ENCODE assay signal across 12 mouse cellular contexts in genomic region chr11:72751956-72752355, GRCm38 (mm10). TPM values are rescaled to one million over a fixed set of nuclear protein-coding genes. Genes with fewer than 3 reads are reported as not detected.
A peak's percentile ranks its signal among the peaks of the same experiment; 100 is the strongest.
DNase-seq lines count a peak whose midpoint lies in the region; ATAC-seq and TF ChIP-seq lines count a peak whose summit lies in the region.
"Had no signal": no experiment of that assay in that cellular context is flagged by ENCODE, and none has a peak within 500 bp of the region (broad histone marks: within the 10 kb centered on the region; RNA-seq: fewer than 3 reads in every experiment).

No protein-coding gene starts in this region.

- WGBS in heart, embryonic 12.5 days = 51% methylated on average over 2 of the region's 2 CpGs

- no peak overlapping the region for H3K9ac ChIP-seq in heart, embryonic 12.5 days
- H3K9ac ChIP-seq: heart, embryonic 15.5 days; limb, embryonic 12.5 days; midbrain, embryonic 15.5 days had no signal

- no peak overlapping the region for H3K4me3 ChIP-seq in heart, embryonic 12.5 days
- H3K4me3 ChIP-seq in embryonic fibroblast, embryonic 13.5 days (ENCODE audit: insufficient read depth, low read length) = no peak overlapping the region
- H3K4me3 ChIP-seq: heart, embryonic 15.5 days; limb, embryonic 12.5 days; midbrain, embryonic 15.5 days had no signal

- no peaks in the 10 kb centered on the region for H3K9me3 ChIP-seq in heart, embryonic 12.5 days (replicated peaks)
- H3K9me3 ChIP-seq: heart, embryonic 15.5 days; limb, embryonic 12.5 days; midbrain, embryonic 15.5 days had no signal

- no peaks in the 10 kb centered on the region for H3K4me1 ChIP-seq in heart, embryonic 12.5 days (replicated peaks)
- H3K4me1 ChIP-seq in embryonic fibroblast, embryonic 13.5 days (ENCODE audit: control insufficient read depth, insufficient read depth, low read length) = peaks cover 4% of the 10 kb centered on the region
- H3K4me1 ChIP-seq: heart, embryonic 15.5 days; limb, embryonic 12.5 days; midbrain, embryonic 15.5 days had no signal

- peaks cover 90% of the 10 kb centered on the region for H3K36me3 ChIP-seq in heart, embryonic 12.5 days

- TF ChIP-seq POLR2A in embryonic fibroblast, embryonic 13.5 days (IDR thresholded peaks at IDR 0.05; ENCODE audit: low read depth, low read length) = no peak

- no peaks in the 10 kb centered on the region for H3K27me3 ChIP-seq in heart, embryonic 12.5 days (replicated peaks)
- H3K27me3 ChIP-seq: heart, embryonic 15.5 days; limb, embryonic 12.5 days; midbrain, embryonic 15.5 days had no signal

- no peak overlapping the region for H3K27ac ChIP-seq in heart, embryonic 12.5 days (ENCODE audit: poor library complexity, severe bottlenecking)
- peak overlapping the region; percentile 80 for H3K27ac ChIP-seq in embryonic fibroblast, embryonic 13.5 days (ENCODE audit: insufficient read depth, low read length)
- H3K27ac ChIP-seq: heart, embryonic 15.5 days; limb, embryonic 12.5 days; midbrain, embryonic 15.5 days had no signal

- no peak for ATAC-seq in heart, embryonic 12.5 days (ENCODE audit: insufficient number of reproducible peaks, low FRiP score)
- peak; percentile 26; the same call in 1 of the 2 replicates for ATAC-seq in neutrophil, adult 5-6 weeks (ENCODE audit: extremely low read depth, insufficient number of reproducible peaks, low FRiP score, poor library complexity, severe bottlenecking)
- ATAC-seq: midbrain, embryonic 15.5 days had no signal

- no peak overlapping the region for H3K4me2 ChIP-seq in heart, embryonic 12.5 days
- H3K4me2 ChIP-seq: heart, embryonic 15.5 days; limb, embryonic 12.5 days; midbrain, embryonic 15.5 days had no signal

- TF ChIP-seq CTCF in embryonic fibroblast, embryonic 13.5 days (IDR thresholded peaks at IDR 0.05; ENCODE audit: borderline replicate concordance, insufficient read depth, low read length) = peak; percentile 34; the same call in 1 of the 2 replicates

- DNase-seq in heart, postnatal 4 days = peak; percentile 21
- peak; percentile 80 for DNase-seq in Muller cell, postnatal 12 days (ENCODE audit: inconsistent ontology term)
- no peak for DNase-seq in urinary bladder, adult 18-20 months (ENCODE audit: low spot score in 2 of 2)
- DNase-seq in kidney, adult 8-10 months = no peak
- DNase-seq: cerebellum, adult 9-11 months; thymus, adult 2 months had no signal

RNA-seq across cellular contexts. Expression of gene Cyb5d2, which starts 44.0 kb away (rescaled TPM):
- 1 to 10 TPM; 6.7 to 7.3 TPM for total RNA-seq in heart, postnatal 4 days (2021)
- 5.5 and 6.3 TPM in 2 replicates for polyA plus RNA-seq in heart, embryonic 12.5 days (2016; fragmentation: Nextera tagmentation; extraction: Ambion mirVana)
- 14.0 and 15.4 TPM in 2 replicates for polyA plus RNA-seq in embryonic fibroblast, embryonic 13.5 days (2011; ENCODE audit: insufficient read length, low read depth, missing spikeins)
- total RNA-seq in neutrophil, adult 5-6 weeks (2017) = 12.7 and 12.9 TPM in 2 replicates

RNA-seq across cellular contexts. Expression of gene Zzef1, which starts 44.1 kb away (rescaled TPM):
- 10 to 100 TPM; 28.9 to 29.6 TPM for total RNA-seq in heart, postnatal 4 days (2021)
- polyA plus RNA-seq in heart, embryonic 12.5 days (2016; fragmentation: Nextera tagmentation; extraction: Ambion mirVana) = 7.7 and 8.1 TPM in 2 replicates
- polyA plus RNA-seq in embryonic fibroblast, embryonic 13.5 days (2011; ENCODE audit: insufficient read length, low read depth, missing spikeins) = 30.3 and 47.0 TPM in 2 replicates
- total RNA-seq in neutrophil, adult 5-6 weeks (2017) = 74.2 and 77.9 TPM in 2 replicates

Comparison
In these comparisons a context has a peak if more than half of its experiments do, and no peak if none do; other contexts are left out.
1. DNase-seq: peak in heart, postnatal 4 days (single experiment) and Muller cell, postnatal 12 days (single experiment); none in urinary bladder, adult 18-20 months (0 of 2) and kidney, adult 8-10 months (0 of 2).